Mouse (Mus musculus) cerebellum, adult (tissue): ENCODE measurements at regions not wholly inside any gene's neighbourhood (a gene's known extent, or its start where the extent isn't known, plus 50 kb on each side); places are given as distances from the start of the nearest gene placed in this dataset.
A peak's percentile ranks its signal among the peaks of the same experiment; 100 is the strongest.

ENCODE experiments used
- ATAC-seq: cut with Nextera tagmentation; 2 replicates; pipeline ENCODE4 v1.9.2; 2017; ENCODE audit warnings: mild to moderate bottlenecking, moderate library complexity, mixed read lengths; ENCODE audit not compliant: insufficient number of reproducible peaks, low FRiP score, low TSS enrichment

GRCm38 (mm10) chr9:47380361-47380760 lies 149.6 kb upstream of the Cadm1 start:
- ATAC-seq, result no peak

DNA sequence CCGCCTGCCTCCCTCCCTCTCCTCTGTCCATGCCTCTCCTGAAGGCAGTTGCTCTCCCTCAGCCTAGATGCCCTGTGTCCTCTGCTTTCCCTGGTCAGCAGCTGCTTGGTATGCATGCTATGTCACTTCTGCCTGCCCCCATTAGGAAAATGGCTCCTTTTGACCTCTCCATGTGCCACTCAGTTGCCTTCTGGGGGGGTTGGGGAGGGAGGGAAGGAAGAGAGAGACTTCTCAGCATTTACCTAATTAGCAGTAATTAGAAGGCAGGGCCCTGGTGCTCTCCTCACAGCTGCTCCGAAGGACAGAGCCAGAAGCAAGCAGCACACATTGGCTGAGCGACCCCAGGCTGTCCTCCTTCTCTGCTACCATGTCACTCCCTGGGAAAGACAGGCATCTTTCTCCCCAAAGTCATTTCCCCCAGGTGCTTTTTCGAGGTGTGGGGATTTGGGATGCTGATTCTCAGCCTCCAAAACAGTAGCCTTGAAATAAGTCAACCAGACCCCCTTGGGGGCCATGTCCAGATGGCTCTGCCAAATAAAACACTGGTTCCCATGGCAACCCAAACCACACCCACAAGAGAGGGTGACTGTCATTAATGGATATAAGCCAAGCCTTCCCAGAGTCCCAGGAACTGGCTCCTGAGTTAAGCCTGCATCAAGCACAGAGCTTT lies 145.7 kb upstream of the Cadm1 start:
- ATAC-seq, result no peak

- ATAC-seq, result no peak
These were observed 143.3 kb upstream of the Cadm1 start for GRCm38 (mm10) chr9:47386646-47387045.

- no peak for ATAC-seq
These were observed 142.8 kb upstream of the Cadm1 start for GRCm38 (mm10) chr9:47387221-47387620.

- no peak for ATAC-seq
These were observed 142.2 kb upstream of the Cadm1 start for GRCm38 (mm10) chr9:47387716-47388300.

- ATAC-seq, result no peak
These were observed 140.1 kb upstream of the Cadm1 start for GRCm38 (mm10) chr9:47389901-47390300.

- no peak for ATAC-seq
These were observed 138.3 kb upstream of the Cadm1 start for GRCm38 (mm10) chr9:47391669-47392068.

GRCm38 (mm10) chr9:47399598-47399997 lies 130.4 kb upstream of the Cadm1 start:
- no peak for ATAC-seq

DNA sequence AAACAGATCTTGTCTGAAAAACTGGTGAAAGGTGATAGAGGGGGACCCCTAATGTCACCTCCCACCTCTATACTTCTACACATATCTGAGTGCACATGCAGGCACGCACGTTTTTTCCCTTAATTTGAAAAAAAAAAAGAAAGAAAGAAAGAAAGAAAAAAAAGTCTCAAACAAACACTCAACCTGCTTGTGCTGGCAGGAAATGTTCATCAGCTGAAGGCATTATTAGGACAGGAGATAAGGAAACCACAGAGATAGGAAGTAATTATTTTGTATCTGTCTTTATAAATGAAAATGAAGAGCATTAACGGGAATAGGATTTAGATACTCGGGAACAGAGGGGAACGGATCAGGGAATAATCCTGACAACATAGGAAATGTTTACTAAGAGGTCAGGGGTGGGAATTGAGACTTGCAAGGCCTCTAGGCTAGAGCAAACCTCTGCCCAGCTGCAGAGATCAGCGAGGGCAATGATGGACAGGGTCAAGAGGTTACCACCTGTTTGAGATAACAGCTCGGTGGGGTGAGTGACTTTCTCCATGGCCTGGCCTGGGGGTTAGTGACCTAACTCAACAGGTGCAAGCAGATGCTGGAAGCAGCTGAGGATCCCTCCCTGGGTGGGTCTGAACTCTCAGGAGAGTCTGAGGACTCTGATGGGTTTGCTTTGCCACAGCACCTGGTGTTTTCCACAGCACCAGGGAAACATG lies 129.7 kb upstream of the Cadm1 start:
- ATAC-seq, result no peak

- no peak for ATAC-seq
These were observed 128.5 kb upstream of the Cadm1 start for GRCm38 (mm10) chr9:47401511-47401910.

- ATAC-seq, result no peak
These were observed 126.7 kb upstream of the Cadm1 start for GRCm38 (mm10) chr9:47403317-47403716.

- no peak for ATAC-seq
These were observed 125.2 kb upstream of the Cadm1 start for GRCm38 (mm10) chr9:47404821-47405220.

DNA sequence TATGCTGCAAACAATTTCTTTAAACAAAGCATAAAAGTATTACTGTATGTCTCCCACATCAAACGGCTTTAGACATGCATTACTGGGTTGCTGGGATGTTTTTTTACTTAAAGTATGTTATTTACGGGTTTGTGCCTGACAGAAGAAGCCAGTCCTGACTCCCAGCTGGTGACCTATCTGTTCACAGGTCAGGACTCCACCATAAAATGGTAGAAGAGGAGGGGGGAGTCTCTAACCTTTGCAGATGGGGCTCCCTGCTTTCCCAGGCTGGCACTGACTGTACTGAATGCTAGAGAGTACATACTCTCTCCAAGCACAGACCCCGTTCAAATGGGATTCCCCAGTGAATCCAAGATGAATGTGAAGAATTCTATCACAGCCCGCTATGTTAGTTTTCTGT lies 124.4 kb upstream of the Cadm1 start:
- no peak for ATAC-seq

- ATAC-seq, result no peak
These were observed 122.8 kb upstream of the Cadm1 start for GRCm38 (mm10) chr9:47407007-47407670.

DNA sequence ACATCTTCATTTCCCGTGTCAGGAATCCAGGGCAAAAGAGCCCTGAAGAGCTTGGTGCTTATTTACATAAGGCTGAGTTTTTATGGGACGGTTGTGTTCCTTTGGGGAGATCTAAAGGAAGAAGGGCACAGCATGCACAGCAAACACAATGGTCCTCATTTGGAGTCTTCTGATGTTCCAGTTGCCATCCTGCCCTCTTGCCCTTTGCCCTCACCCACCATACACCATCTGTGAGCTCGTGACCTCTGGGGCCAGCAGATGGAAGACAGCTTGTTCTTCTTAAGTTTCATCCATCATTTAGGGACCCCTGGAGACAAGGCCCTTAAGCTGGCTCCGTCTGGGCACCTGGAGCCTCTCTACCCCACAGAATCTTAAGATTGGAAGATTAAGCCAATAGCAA lies 121.9 kb upstream of the Cadm1 start:
- ATAC-seq, result no peak

- ATAC-seq, result no peak
These were observed 120.4 kb upstream of the Cadm1 start for GRCm38 (mm10) chr9:47409579-47409978.

GRCm38 (mm10) chr9:47412786-47413185 lies 117.2 kb upstream of the Cadm1 start:
- no peak for ATAC-seq

DNA sequence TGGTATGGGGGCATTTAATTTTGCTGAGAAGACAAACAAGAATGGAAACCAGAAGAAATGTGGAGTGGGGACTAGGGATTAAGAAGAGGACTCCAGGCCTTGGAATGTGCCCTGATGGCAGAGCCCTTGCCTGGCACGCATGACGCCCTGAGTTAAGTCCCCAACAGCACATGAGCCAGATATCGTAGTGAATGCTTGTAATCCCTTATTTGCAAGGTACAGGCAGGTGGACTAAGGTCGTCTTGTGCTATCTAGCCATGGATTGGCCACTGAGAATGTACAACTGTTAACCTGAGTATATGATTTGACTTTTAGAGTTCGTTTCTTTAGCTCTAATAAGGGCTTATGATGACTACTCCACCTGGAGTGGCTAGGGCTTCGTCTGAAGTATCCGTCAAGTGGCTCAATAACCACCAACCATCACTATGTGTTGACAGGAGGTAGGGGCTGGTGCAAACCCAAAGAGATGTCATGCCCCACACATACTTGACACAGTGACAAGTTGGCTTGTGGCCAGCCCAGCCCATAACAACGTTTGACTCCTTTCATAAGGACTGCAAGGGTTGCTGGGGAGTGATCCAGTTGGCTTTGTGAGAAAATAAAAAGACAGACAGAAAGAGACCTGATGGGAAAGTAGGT lies 115.5 kb upstream of the Cadm1 start:
- ATAC-seq, result no peak

- ATAC-seq, result peak; percentile 73
These were observed 107.8 kb upstream of the Cadm1 start for GRCm38 (mm10) chr9:47422151-47422599.

DNA sequence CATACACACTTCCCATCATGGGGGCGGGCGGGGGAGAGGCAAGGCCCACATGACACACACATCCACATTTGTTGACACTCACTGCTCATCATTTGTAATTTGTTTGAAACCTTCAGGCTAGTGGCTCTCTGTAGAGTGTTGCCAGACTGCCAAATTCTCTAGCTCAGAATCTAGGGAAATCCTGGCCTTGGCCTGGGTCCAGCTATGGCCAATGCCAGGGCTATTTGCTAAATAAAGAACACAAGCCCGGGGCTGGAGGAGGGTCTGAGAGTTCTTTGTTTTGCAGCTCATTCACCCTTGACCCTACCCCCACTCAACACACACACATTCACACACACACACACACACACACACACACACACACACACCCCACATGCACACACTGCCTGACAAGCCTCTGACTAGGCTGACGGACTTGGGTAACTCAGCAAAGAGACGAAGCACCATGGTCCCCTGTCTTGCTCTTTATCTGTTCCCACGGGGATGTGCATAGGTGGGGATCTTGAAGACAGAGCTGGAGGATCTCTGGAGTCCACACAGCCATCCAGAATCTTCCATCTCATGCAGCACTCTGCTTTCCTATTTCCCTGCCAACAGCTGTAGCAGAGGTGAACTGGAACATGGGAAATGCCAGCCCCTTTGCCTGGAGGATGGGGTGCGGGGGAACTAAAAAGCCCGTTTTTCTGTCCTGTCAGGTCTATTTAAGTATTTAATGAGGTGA lies 107.1 kb upstream of the Cadm1 start:
- peak; percentile 63 for ATAC-seq
